Mouse (Mus musculus) left cerebral cortex, adult 2 months (tissue): ENCODE results near the gene Lctl. TPM values are rescaled to one million over a fixed set of nuclear protein-coding genes. Genes with fewer than 3 reads are reported as not detected.
"Not testable (repeated sequence)": the region's sequence is repeated elsewhere in the genome, so short reads cannot be mapped to it uniquely, and the experiment has no call there.

Experiments used
- DNase-seq, 2 experiments: peaks; one replicate each; pipeline ENCODE4 v3.0.0; 2021 to 2022; ENCODE audit warnings: low spot score in 2 of 2, mixed read lengths in 1 of 2; ENCODE audit errors: extremely low spot score in 1 of 2
- H3K27ac ChIP-seq: fragments of 200-600 bp; 2 replicates; pipeline ENCODE4 v1.8.1; 2022
- H3K4me3 ChIP-seq: fragments of 200-600 bp; 2 replicates; pipeline ENCODE4 v1.8.1; 2022
- CTCF ChIP-seq: fragments of 200-600 bp; IDR thresholded peaks from 2 replicates; pipeline ENCODE4 v1.8.1; 2022; ENCODE audit warnings: antibody characterized with exemption, mild to moderate bottlenecking, moderate library complexity
- intact Hi-C: fragments of 180-260 bp; cut with DNase I; formaldehyde crosslinking; loops from one replicate; pipeline ENCODE4 v1.15.1; 2025
- total RNA-seq, 2 experiments: library from RNA; stranded (reverse); gene quantifications; 2 replicates each; pipeline ENCODE4 v1.2.3; 2021

The Lctl gene
- total RNA-seq, 2 experiments from 2014 or later: not detected

- intact Hi-C loops: no loop called here
- Histone ChIP-seq H3K4me3 (no peak overlapping the region), H3K27ac (no peak overlapping the region)
- no peak for DNase-seq
- no peak for TF ChIP-seq CTCF
Observed at GRCm38 (mm10) chr9:64125307-64125706, 8.4 kb downstream of the Lctl start.

GRCm38 (mm10) chr9:64126121-64126520, 9.2 kb downstream of the Lctl start:
- H3K4me3 ChIP-seq: no peak overlapping the region
- TF ChIP-seq CTCF: no peak
- DNase-seq: no peak
- intact Hi-C loops: no loop called here
- no peak overlapping the region for H3K27ac ChIP-seq

GRCm38 (mm10) chr9:64131623-64132022, 14.7 kb downstream of the Lctl start:
- no peak overlapping the region for H3K27ac ChIP-seq
- DNase-seq: no peak
- no peak for TF ChIP-seq CTCF
- intact Hi-C loops: no loop called here
- H3K4me3 ChIP-seq: no peak overlapping the region

GRCm38 (mm10) chr9:64138896-64139295, 21.9 kb downstream of the Lctl start:
- DNase-seq: peak; percentile 35 to 55
- TF ChIP-seq CTCF: peak; percentile 91
- H3K27ac ChIP-seq, H3K4me3 ChIP-seq, intact Hi-C loops: not testable (repeated sequence)

GRCm38 (mm10) chr9:64139879-64140278, 22.9 kb downstream of the Lctl start:
- no peak for DNase-seq
- intact Hi-C loops: loop anchor here (2.0 kb wide), 1 partner anchor 133 kb away; no protein-coding TSS in a partner anchor
- H3K4me3 ChIP-seq: no peak overlapping the region
- no peak overlapping the region for H3K27ac ChIP-seq
- TF ChIP-seq CTCF: no peak

- TF ChIP-seq CTCF: no peak
- intact Hi-C loops: no loop called here
- DNase-seq: no peak
- Histone ChIP-seq H3K27ac (no peak overlapping the region), H3K4me3 (no peak overlapping the region)
Observed at GRCm38 (mm10) chr9:64156641-64157040, 39.7 kb downstream of the Lctl start.

- Histone ChIP-seq H3K27ac (no peak overlapping the region), H3K4me3 (no peak overlapping the region)
- no peak for DNase-seq
- TF ChIP-seq CTCF: no peak
- intact Hi-C loops: no loop called here
Observed at GRCm38 (mm10) chr9:64160471-64160870, 43.5 kb downstream of the Lctl start.

- intact Hi-C loops: loop anchor here (10.0 kb wide), 1 partner anchor 565 kb away; the partner anchor contains the start of gene Rab11a
- not testable (repeated sequence) for H3K27ac ChIP-seq, H3K4me3 ChIP-seq, DNase-seq
Observed at GRCm38 (mm10) chr9:64169967-64170366, 53.0 kb downstream of the Lctl start.

- intact Hi-C loops: loop anchor here (10.0 kb wide), 1 partner anchor 563 kb away; the partner anchor contains the start of gene Rab11a
- no peak for DNase-seq
- peak overlapping the region; percentile 97 for H3K4me3 ChIP-seq
- no peak; the same call in 1 of the 2 replicates for TF ChIP-seq CTCF
- peak overlapping the region; percentile 96; the same call in 1 of the 2 replicates for H3K27ac ChIP-seq
Observed at GRCm38 (mm10) chr9:64172145-64172815, 55.3 kb downstream of the Lctl start.

GRCm38 (mm10) chr9:64172816-64173665, 56.1 kb downstream of the Lctl start, which contains the start of the genes Zwilch and Rpl4:
Gene Zwilch (minus strand): TSS chr9:64173104.
Gene Rpl4 (plus strand): TSS chr9:64173375.
- DNase-seq: peak; percentile 76 to 80
- peak within 1 kb of the TSS; percentile 97 for H3K4me3 ChIP-seq
- peak within 1 kb of the TSS; percentile 96 for H3K27ac ChIP-seq
- intact Hi-C loops: loop anchor here (10.0 kb wide), 1 partner anchor 562 kb away; the partner anchor contains the start of gene Rab11a
- TF ChIP-seq CTCF: no peak; the same call in 1 of the 2 replicates

- DNase-seq: no peak
- Histone ChIP-seq H3K27ac (peak overlapping the region; percentile 96), H3K4me3 (peak overlapping the region; percentile 97)
- no peak for TF ChIP-seq CTCF
- intact Hi-C loops: loop anchor here (10.0 kb wide), 1 partner anchor 561 kb away; the partner anchor contains the start of gene Rab11a
Observed at GRCm38 (mm10) chr9:64173666-64174220, 56.8 kb downstream of the Lctl start.
